Mouse (Mus musculus): ENCODE measurements around the gene Lrrc73.

DNA sequence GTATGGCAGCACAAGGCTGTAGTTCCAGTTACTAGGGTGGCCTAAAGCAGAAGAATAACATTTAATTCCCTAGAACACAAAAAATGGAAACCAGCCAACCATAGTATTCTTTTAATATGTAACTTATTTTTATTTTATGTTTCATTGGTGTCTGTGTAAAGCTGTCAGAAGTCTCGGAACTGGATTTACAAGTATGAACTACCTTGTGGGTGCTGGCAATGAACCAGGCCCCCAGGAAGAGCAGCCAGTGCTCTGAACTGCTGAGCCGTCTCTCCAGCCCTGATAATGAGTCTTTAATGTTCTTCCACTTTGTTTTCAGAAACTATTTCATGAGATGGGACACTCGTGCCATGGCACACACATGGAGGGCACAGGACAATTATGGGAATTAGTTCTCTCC is 42.8 kb upstream of the Lrrc73 start:
- TF ChIP-seq CTCF (IDR thresholded peaks at IDR 0.05) (no peak), POLR2A (IDR thresholded peaks at IDR 0.05; ENCODE audit: insufficient read depth, low read depth, low read length) (no peak), EP300 (IDR thresholded peaks at IDR 0.05; ENCODE audit: insufficient read depth, low read depth, low read length) (no peak)
